Mouse (Mus musculus): ENCODE data around the gene Hltf. TPM values are rescaled to one million over a fixed set of nuclear protein-coding genes. Genes with fewer than 3 reads are reported as not detected.
"Not testable (repeated sequence)": the region's sequence is repeated elsewhere in the genome, so short reads cannot be mapped to it uniquely, and the experiment has no call there.

Gene Hltf
- total RNA-seq, 2 experiments from 2014 or later: 2.5 to 2.9 TPM

- intact Hi-C loops (cut with DNase I): loop anchor here (10.0 kb wide), 1 partner anchor 113 kb away; no protein-coding TSS in a partner anchor
- no peak for DNase-seq
Observed at GRCm38 (mm10) chr3:20082161-20082560, 24.6 kb downstream of the Hltf start.

- no peak for DNase-seq
- intact Hi-C loops (cut with DNase I): no loop called here
Observed at GRCm38 (mm10) chr3:20103830-20104229, 46.2 kb downstream of the Hltf start.

GRCm38 (mm10) chr3:20104318-20104717 is 46.7 kb downstream of the Hltf start:
- no peak for DNase-seq
- intact Hi-C loops (cut with DNase I): no loop called here

GRCm38 (mm10) chr3:20104776-20105175 is 47.2 kb downstream of the Hltf start:
- intact Hi-C loops (cut with DNase I): no loop called here
- no peak for DNase-seq

GRCm38 (mm10) chr3:20108881-20109280 is 51.3 kb downstream of the Hltf start:
- intact Hi-C loops (cut with DNase I): no loop called here
- no peak for DNase-seq

GRCm38 (mm10) chr3:20111913-20112312 is 54.3 kb downstream of the Hltf start:
- intact Hi-C loops (cut with DNase I): no loop called here
- no peak for DNase-seq

GRCm38 (mm10) chr3:20119044-20119591 is 61.5 kb downstream of the Hltf start:
- intact Hi-C loops (cut with DNase I): no loop called here
- no peak for DNase-seq

GRCm38 (mm10) chr3:20119686-20120244 is 62.2 kb downstream of the Hltf start:
- DNase-seq: no peak

GRCm38 (mm10) chr3:20121582-20121981 is 64.0 kb downstream of the Hltf start:
- DNase-seq; intact Hi-C loops (cut with DNase I): not testable (repeated sequence)

More at GRCm38 (mm10) chr3:20119686-20120244, 62.2 kb downstream of the Hltf start:
- intact Hi-C loops (cut with DNase I): no loop called here

GRCm38 (mm10) chr3:20125604-20126003 is 68.0 kb downstream of the Hltf start:
- intact Hi-C loops (cut with DNase I): no loop called here
- no peak for DNase-seq

- no peak for DNase-seq
- intact Hi-C loops (cut with DNase I): no loop called here
Observed at GRCm38 (mm10) chr3:20127047-20127595, 69.5 kb downstream of the Hltf start.

- DNase-seq: no peak
- intact Hi-C loops (cut with DNase I): no loop called here
Observed at GRCm38 (mm10) chr3:20129491-20129890, 71.9 kb downstream of the Hltf start.

- DNase-seq: no peak
- intact Hi-C loops (cut with DNase I): no loop called here
Observed at GRCm38 (mm10) chr3:20130456-20131349, 73.1 kb downstream of the Hltf start.

GRCm38 (mm10) chr3:20131350-20131720 is 73.7 kb downstream of the Hltf start:
- intact Hi-C loops (cut with DNase I): no loop called here
- no peak for DNase-seq

GRCm38 (mm10) chr3:20132731-20133130 is 75.1 kb downstream of the Hltf start:
- intact Hi-C loops (cut with DNase I): no loop called here

GRCm38 (mm10) chr3:20133745-20134144 is 76.1 kb downstream of the Hltf start:
- DNase-seq: no peak
- intact Hi-C loops (cut with DNase I): no loop called here

More at GRCm38 (mm10) chr3:20132731-20133130, 75.1 kb downstream of the Hltf start:
- peak in 1 of 2 experiments; percentile 16 for DNase-seq

GRCm38 (mm10) chr3:20134545-20134944 is 76.9 kb downstream of the Hltf start:
- no peak for DNase-seq

GRCm38 (mm10) chr3:20136868-20137581 is 79.4 kb downstream of the Hltf start:
- intact Hi-C loops (cut with DNase I): no loop called here
- DNase-seq: no peak

More at GRCm38 (mm10) chr3:20134545-20134944, 76.9 kb downstream of the Hltf start:
- intact Hi-C loops (cut with DNase I): no loop called here

GRCm38 (mm10) chr3:20141240-20141639 is 83.6 kb downstream of the Hltf start:
- DNase-seq: no peak

GRCm38 (mm10) chr3:20141679-20142078 is 84.1 kb downstream of the Hltf start:
- intact Hi-C loops (cut with DNase I): no loop called here
- no peak for DNase-seq

More at GRCm38 (mm10) chr3:20141240-20141639, 83.6 kb downstream of the Hltf start:
- intact Hi-C loops (cut with DNase I): no loop called here

Data from gastrocnemius, postnatal 36 days (tissue).